Mouse (Mus musculus): Measurements from ENCODE around the gene Cers6. TPM values are rescaled to one million over a fixed set of nuclear protein-coding genes. Genes with fewer than 3 reads are reported as not detected.

Cers6 gene
- polyA plus RNA-seq, 1 experiment = 23.8 TPM

DNA sequence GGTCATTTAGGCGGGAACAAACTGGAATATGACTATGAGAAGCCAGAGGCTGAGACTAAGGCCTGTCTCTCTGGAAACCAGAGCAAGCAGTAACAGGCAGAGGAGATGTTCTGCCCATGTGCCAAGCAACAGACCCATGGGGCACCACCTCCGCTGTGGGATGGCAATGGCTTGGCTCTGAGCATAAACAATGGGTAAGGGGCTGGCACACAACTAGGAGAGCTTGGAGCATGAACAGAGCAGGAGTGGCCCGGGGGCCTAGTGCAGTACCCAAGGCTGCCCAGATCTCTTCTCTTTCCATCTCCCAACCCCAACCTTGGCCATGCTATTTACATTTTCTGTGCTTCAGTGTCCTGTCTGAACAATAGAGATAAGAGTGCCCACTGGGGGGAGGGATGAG, 237.5 kb downstream of the Cers6 start:
- TF ChIP-seq POLR2A (IDR thresholded peaks at IDR 0.05; ENCODE audit: borderline replicate concordance, control insufficient read depth, low read depth, low read length) = no peak
- no peak for TF ChIP-seq CTCF (IDR thresholded peaks at IDR 0.05; ENCODE audit: control insufficient read depth, insufficient read depth, low read length)
- H3K4me3 ChIP-seq (replicated peaks; ENCODE audit: control insufficient read depth, low read depth, low read length) = no peak overlapping the region
- no peaks in the 10 kb centered on the region; the same call in 1 of the 2 replicates for H3K4me1 ChIP-seq (ENCODE audit: control insufficient read depth, insufficient read depth, low read length)
- peak overlapping the region; percentile 24; the same call in 1 of the 2 replicates for H3K27ac ChIP-seq (ENCODE audit: control insufficient read depth, insufficient read depth, low read depth, low read length, poor library complexity)
- WGBS = 73% methylated on average over 3 of the region's 3 CpGs

DNA sequence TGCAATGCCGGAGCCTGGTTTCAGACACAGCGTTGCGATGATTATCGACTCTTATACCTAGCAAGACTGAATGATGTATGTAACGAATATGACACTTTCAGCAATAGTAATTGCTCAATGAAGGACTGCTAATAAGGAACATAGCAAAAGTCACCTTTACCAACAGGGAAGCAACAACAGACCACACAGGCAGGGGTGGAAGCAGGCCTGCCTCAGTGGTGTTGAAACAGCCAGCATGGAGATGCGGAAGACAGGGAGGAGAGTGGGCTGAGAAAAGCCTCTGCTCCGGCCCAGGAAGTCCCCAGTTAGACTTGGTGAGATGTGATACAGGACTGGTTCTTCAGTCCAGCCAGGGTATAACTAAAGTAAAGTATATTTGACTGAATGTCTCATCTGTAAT, 237.9 kb downstream of the Cers6 start:
- H3K27ac ChIP-seq (ENCODE audit: control insufficient read depth, insufficient read depth, low read depth, low read length, poor library complexity) = no peak overlapping the region
- H3K4me3 ChIP-seq (replicated peaks; ENCODE audit: control insufficient read depth, low read depth, low read length) = no peak overlapping the region
- TF ChIP-seq CTCF (IDR thresholded peaks at IDR 0.05; ENCODE audit: control insufficient read depth, insufficient read depth, low read length) (no peak), POLR2A (IDR thresholded peaks at IDR 0.05; ENCODE audit: borderline replicate concordance, control insufficient read depth, low read depth, low read length) (no peak)
- WGBS = 60% methylated on average over 7 of the region's 7 CpGs
- no peaks in the 10 kb centered on the region; the same call in 1 of the 2 replicates for H3K4me1 ChIP-seq (ENCODE audit: control insufficient read depth, insufficient read depth, low read length)

DNA sequence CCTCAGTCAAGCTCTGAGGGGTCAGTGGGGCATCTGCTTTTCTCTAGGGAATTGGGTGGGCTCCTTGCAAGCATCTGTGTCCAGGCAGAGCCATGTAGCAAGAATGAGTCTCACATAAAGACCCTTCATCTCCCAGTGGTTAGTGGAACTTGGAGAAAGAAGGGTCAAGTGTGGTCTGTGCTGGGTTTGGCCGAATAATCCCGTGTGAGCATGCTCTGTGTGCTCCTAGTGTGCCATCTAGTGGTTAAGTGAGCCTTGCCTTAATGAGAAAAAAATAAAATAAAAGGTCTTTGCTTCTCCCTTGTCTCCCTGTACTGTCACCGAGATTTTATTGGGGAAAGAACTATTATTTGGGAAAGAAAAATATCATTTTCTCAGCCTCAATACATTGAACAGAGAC, 239.5 kb downstream of the Cers6 start:
- H3K27ac ChIP-seq (ENCODE audit: control insufficient read depth, insufficient read depth, low read depth, low read length, poor library complexity) = no peak overlapping the region
- H3K4me3 ChIP-seq (replicated peaks; ENCODE audit: control insufficient read depth, low read depth, low read length) = no peak overlapping the region
- WGBS = 9% methylated on average over 3 of the region's 3 CpGs
- H3K4me1 ChIP-seq (ENCODE audit: control insufficient read depth, insufficient read depth, low read length) = no peaks in the 10 kb centered on the region; the same call in 1 of the 2 replicates
- no peak for TF ChIP-seq POLR2A (IDR thresholded peaks at IDR 0.05; ENCODE audit: borderline replicate concordance, control insufficient read depth, low read depth, low read length)
- TF ChIP-seq CTCF (IDR thresholded peaks at IDR 0.05; ENCODE audit: control insufficient read depth, insufficient read depth, low read length) = peak; percentile 73

DNA sequence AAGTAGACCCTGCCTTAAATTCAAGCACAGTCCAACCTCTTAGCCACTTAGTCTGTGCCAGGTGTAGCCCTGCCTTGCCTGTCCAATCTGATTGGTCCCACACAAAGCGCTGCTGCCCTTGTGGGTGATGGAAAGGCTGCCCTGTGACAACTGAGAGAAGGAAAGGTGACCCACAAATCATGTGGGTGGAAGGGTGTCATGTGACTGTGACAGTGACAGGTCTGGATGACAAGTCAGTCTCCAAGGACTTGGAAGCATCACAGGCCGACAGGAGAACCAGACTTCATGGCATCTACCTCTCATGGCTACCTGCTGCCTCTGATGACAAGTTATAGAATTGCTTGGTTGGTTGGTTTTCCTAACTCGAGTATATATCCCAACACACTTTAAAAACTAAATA, 242.3 kb downstream of the Cers6 start:
- WGBS = 82% methylated on average over 3 of the region's 3 CpGs
- no peak for TF ChIP-seq CTCF (IDR thresholded peaks at IDR 0.05; ENCODE audit: control insufficient read depth, insufficient read depth, low read length)
- TF ChIP-seq POLR2A (IDR thresholded peaks at IDR 0.05; ENCODE audit: borderline replicate concordance, control insufficient read depth, low read depth, low read length) = no peak
- H3K4me3 ChIP-seq (replicated peaks; ENCODE audit: control insufficient read depth, low read depth, low read length) = no peak overlapping the region
- H3K4me1 ChIP-seq (ENCODE audit: control insufficient read depth, insufficient read depth, low read length) = no peaks in the 10 kb centered on the region; the same call in 1 of the 2 replicates
- H3K27ac ChIP-seq (ENCODE audit: control insufficient read depth, insufficient read depth, low read depth, low read length, poor library complexity) = no peak overlapping the region

DNA sequence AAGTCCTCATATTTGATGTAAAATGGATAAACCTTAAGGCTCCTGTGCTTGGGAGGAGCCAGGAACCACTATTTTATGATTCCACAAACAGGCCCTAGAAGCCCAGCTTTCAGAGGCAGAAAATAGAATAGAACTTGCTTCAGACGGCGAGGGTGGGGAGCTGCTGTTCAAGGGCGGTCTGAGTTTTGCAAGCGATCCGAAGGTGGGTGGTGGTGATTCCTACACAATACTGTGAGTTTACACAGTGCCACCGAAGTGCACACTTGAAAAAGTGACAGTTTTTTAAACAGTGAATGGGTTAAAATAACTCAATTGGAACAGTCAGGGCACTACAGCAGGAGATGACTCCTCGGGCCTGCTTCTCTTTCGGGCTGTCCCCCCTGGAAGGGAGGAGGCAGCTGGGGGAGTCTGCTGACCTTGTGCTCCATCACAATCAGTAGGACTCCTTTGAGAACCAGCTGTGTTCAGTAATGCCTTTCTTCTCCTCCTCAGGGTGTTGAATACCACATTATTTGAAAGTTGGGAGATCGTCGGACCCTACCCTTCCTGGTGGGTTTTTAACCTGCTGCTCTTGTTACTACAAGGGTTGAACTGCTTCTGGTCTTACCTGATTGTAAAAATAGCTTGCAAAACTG, 243.4 kb downstream of the Cers6 start:
- WGBS = 82% methylated on average over 10 of the region's 10 CpGs
- Histone ChIP-seq H3K4me3 (replicated peaks; ENCODE audit: control insufficient read depth, low read depth, low read length) (no peak overlapping the region), H3K27ac (ENCODE audit: control insufficient read depth, insufficient read depth, low read depth, low read length, poor library complexity) (no peak overlapping the region), H3K4me1 (ENCODE audit: control insufficient read depth, insufficient read depth, low read length) (peaks cover 1% of the 10 kb centered on the region; the same call in 1 of the 2 replicates)
- TF ChIP-seq CTCF (IDR thresholded peaks at IDR 0.05; ENCODE audit: control insufficient read depth, insufficient read depth, low read length) = no peak
- TF ChIP-seq POLR2A (IDR thresholded peaks at IDR 0.05; ENCODE audit: borderline replicate concordance, control insufficient read depth, low read depth, low read length) = no peak

DNA sequence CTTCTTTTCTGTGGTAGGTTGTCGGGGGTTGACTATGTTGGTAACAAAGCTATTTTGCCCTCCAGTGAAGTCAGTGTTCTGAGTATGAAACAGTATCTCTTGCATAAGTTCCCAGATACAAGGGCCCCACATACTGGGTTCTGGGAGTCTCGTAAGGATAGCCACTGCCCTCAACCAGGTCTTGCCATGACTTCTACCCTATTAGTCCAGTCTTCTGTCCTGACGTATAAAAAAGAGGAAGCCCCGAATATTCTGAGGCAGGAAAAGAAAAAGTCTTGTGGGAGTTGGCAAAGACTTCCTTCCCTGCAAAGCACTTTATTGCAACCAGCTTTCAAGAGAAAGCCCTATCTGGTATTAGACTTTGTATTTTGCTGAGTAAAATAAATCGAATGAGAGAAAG, 248.0 kb downstream of the Cers6 start:
- 5% methylated on average over 5 of the region's 5 CpGs for WGBS
- Histone ChIP-seq H3K4me3 (replicated peaks; ENCODE audit: control insufficient read depth, low read depth, low read length) (no peak overlapping the region), H3K27ac (ENCODE audit: control insufficient read depth, insufficient read depth, low read depth, low read length, poor library complexity) (no peak overlapping the region), H3K4me1 (ENCODE audit: control insufficient read depth, insufficient read depth, low read length) (peaks cover 1% of the 10 kb centered on the region; the same call in 1 of the 2 replicates)
- TF ChIP-seq POLR2A (IDR thresholded peaks at IDR 0.05; ENCODE audit: borderline replicate concordance, control insufficient read depth, low read depth, low read length) = no peak
- no peak for TF ChIP-seq CTCF (IDR thresholded peaks at IDR 0.05; ENCODE audit: control insufficient read depth, insufficient read depth, low read length)

DNA sequence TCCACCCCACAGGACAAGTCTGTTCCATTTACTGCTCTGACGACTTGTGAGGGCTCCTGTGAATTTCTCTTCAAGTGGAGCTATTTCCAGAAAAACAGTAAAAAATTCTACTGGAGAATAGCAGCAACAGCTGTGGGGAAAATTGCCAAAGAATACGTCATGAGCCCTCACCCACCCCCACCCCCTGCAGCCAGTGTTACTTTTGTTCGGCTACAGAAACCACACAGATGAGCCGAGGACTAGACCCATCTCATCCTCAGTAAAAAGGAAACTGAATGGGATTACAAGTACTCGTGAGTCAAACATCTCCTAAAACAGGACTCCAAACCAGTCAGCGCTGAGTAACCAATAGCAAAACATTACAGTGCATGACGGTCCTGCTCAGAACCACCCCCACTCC, 248.5 kb downstream of the Cers6 start:
- H3K4me3 ChIP-seq (replicated peaks; ENCODE audit: control insufficient read depth, low read depth, low read length) = no peak overlapping the region
- peaks cover 1% of the 10 kb centered on the region; the same call in 1 of the 2 replicates for H3K4me1 ChIP-seq (ENCODE audit: control insufficient read depth, insufficient read depth, low read length)
- H3K27ac ChIP-seq (ENCODE audit: control insufficient read depth, insufficient read depth, low read depth, low read length, poor library complexity) = no peak overlapping the region
- TF ChIP-seq CTCF (IDR thresholded peaks at IDR 0.05; ENCODE audit: control insufficient read depth, insufficient read depth, low read length) (no peak), POLR2A (IDR thresholded peaks at IDR 0.05; ENCODE audit: borderline replicate concordance, control insufficient read depth, low read depth, low read length) (no peak)
- 27% methylated on average over 7 of the region's 7 CpGs for WGBS

DNA sequence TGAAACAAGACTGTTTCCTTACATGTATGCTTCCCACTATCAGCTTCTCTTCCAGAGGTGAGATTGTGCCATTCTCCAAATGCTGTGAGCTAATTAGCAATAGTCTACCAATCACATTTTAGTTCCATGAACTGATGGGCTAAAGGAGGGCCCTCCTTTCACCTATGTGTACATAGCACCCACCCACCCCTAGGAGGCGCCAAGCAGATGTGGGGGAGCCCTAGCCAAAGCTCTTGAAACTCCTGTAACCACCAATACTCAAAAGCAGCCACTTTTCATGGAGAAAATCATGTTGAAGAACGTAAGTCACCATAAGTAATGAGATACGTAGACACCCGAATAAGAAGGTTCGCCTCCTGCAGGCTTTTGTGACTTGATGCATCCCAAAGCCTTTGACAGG, 251.4 kb downstream of the Cers6 start:
- 87% methylated on average over 5 of the region's 5 CpGs for WGBS
- no peak overlapping the region for H3K4me3 ChIP-seq (replicated peaks; ENCODE audit: control insufficient read depth, low read depth, low read length)
- H3K4me1 ChIP-seq (ENCODE audit: control insufficient read depth, insufficient read depth, low read length) = peaks cover 1% of the 10 kb centered on the region; the same call in 1 of the 2 replicates
- no peak overlapping the region for H3K27ac ChIP-seq (ENCODE audit: control insufficient read depth, insufficient read depth, low read depth, low read length, poor library complexity)
- TF ChIP-seq POLR2A (IDR thresholded peaks at IDR 0.05; ENCODE audit: borderline replicate concordance, control insufficient read depth, low read depth, low read length) (no peak), CTCF (IDR thresholded peaks at IDR 0.05; ENCODE audit: control insufficient read depth, insufficient read depth, low read length) (no peak)

Measured in bone marrow, adult 2 months (tissue).